Mouse (Mus musculus) activated CD4-positive, CD25-positive, alpha-beta regulatory T cell, adult 4 months (primary cell): ENCODE measurements around the gene Nthl1. TPM values are rescaled to one million over a fixed set of nuclear protein-coding genes. Genes with fewer than 3 reads are reported as not detected.

Experiments
- polyA plus RNA-seq, 2 experiments: library from polyadenylated mRNA; unstranded; fragments of 100-300 nt; shearing (Covaris generic); gene quantifications; one replicate each; pipeline ENCODE4 v1.2.1; 2017

Nthl1 gene
- polyA plus RNA-seq, 2 experiments from 2014 or later: 2.1 to 2.6 TPM

Other genes with a start within 250 kb of the Nthl1 start
- 100 to 1,000 TPM; 114 to 119 TPM for gene Rnps1, start 218.1 kb upstream of the Nthl1 start, polyA plus RNA-seq
- 10 to 100 TPM; 57.0 to 77.2 TPM for gene Eci1, start 206.0 kb upstream of the Nthl1 start, polyA plus RNA-seq
- gene Dnase1l2, start 189.6 kb upstream of the Nthl1 start, polyA plus RNA-seq: 1 to 10 TPM; 1.9 to 3.6 TPM
- gene E4f1, start 162.4 kb upstream of the Nthl1 start, polyA plus RNA-seq: 10 to 100 TPM; 22.6 to 37.5 TPM
- 1 to 10 TPM; 3.3 to 6.2 TPM for gene Pgp, start 162.3 kb upstream of the Nthl1 start, polyA plus RNA-seq
- not detected for gene Bricd5, start 158.8 kb upstream of the Nthl1 start, polyA plus RNA-seq
- gene Mlst8, start 153.6 kb upstream of the Nthl1 start, polyA plus RNA-seq: 10 to 100 TPM; 12.6 to 15.3 TPM
- under 1 TPM; 0.10 to 0.17 TPM for gene Caskin1, start 144.1 kb upstream of the Nthl1 start, polyA plus RNA-seq
- gene Traf7, start 104.7 kb upstream of the Nthl1 start, polyA plus RNA-seq: 10 to 100 TPM; 35.0 to 58.7 TPM
- 1 to 10 TPM; 2.8 to 3.3 TPM for gene Rab26, start 98.5 kb upstream of the Nthl1 start, polyA plus RNA-seq
- gene Pkd1, start 82.8 kb upstream of the Nthl1 start, polyA plus RNA-seq: 10 to 100 TPM; 11.5 to 15.4 TPM
- gene Tsc2, start 50 bp upstream of the Nthl1 start, polyA plus RNA-seq: 10 to 100 TPM in 1 of 2 experiments, 1 to 10 TPM in 1; 9.8 to 24.1 TPM
- not detected for gene Slc9a3r2, start 17.6 kb downstream of the Nthl1 start, polyA plus RNA-seq
- gene Npw, start 25.8 kb downstream of the Nthl1 start, polyA plus RNA-seq: under 1 TPM in 1 of 2 experiments, not detected in 1; 0.66 TPM
- gene Zfp598, start 37.0 kb downstream of the Nthl1 start, polyA plus RNA-seq: 1 to 10 TPM; 4.5 to 4.6 TPM
- gene Syngr3, start 57.3 kb downstream of the Nthl1 start, polyA plus RNA-seq: 1 to 10 TPM in 1 of 2 experiments, under 1 TPM in 1; 0.43 to 1.2 TPM
- 10 to 100 TPM; 13.1 to 15.5 TPM for gene Gfer, start 63.5 kb downstream of the Nthl1 start, polyA plus RNA-seq
- gene Noxo1, start 63.6 kb downstream of the Nthl1 start, polyA plus RNA-seq: 1 to 10 TPM; 1.4 to 1.5 TPM
- gene Tbl3, start 75.0 kb downstream of the Nthl1 start, polyA plus RNA-seq: 10 to 100 TPM; 23.6 to 46.2 TPM
- not detected for gene Rnf151, start 85.4 kb downstream of the Nthl1 start, polyA plus RNA-seq
- 1,000 to 10,000 TPM in 1 of 2 experiments, 100 to 1,000 TPM in 1; 537 to 1,178 TPM for gene Rps2, start 85.4 kb downstream of the Nthl1 start, polyA plus RNA-seq
- gene Ndufb10, start 91.8 kb downstream of the Nthl1 start, polyA plus RNA-seq: 100 to 1,000 TPM; 226 to 265 TPM
- not detected for gene Rpl3l, start 95.1 kb downstream of the Nthl1 start, polyA plus RNA-seq
- gene Msrb1, start 104.0 kb downstream of the Nthl1 start, polyA plus RNA-seq: 10 to 100 TPM; 33.5 to 39.9 TPM
- gene Hs3st6, start 120.3 kb downstream of the Nthl1 start, polyA plus RNA-seq: not detected
- gene Meiob, start 171.6 kb downstream of the Nthl1 start, polyA plus RNA-seq: not detected
- 10 to 100 TPM; 23.4 to 28.1 TPM for gene Hagh, start 207.5 kb downstream of the Nthl1 start, polyA plus RNA-seq
- gene Fahd1, start 217.7 kb downstream of the Nthl1 start, polyA plus RNA-seq: 1 to 10 TPM; 1.1 to 2.9 TPM
- gene Igfals, start 233.3 kb downstream of the Nthl1 start, polyA plus RNA-seq: not detected